Comparison of ENCODE assay signal across 13 mouse cellular contexts in the genomic region with DNA sequence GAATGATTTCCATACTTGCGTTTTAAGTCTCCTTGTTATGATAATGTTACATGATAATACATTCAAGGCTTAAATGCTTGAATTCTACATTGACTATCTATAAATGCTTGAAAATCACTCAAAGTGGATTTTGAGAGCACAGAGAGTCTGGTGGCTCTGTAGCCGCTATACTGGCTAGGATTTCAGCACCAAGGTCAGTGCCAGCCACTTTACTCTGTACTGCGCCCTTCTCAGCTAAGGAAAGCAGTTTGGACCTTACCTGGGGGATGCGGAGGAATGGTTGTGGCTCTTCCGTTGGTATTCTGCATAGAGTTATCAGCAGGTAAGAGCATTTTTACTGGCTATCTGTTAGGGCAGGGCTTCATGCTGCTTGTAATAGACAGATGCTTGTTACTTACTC.
A peak's percentile ranks its signal among the peaks of the same experiment; 100 is the strongest.
DNase-seq lines count a peak whose midpoint lies in the region; ATAC-seq and TF ChIP-seq lines count a peak whose summit lies in the region.
"Had no signal": no experiment of that assay in that cellular context is flagged by ENCODE, and none has a peak within 500 bp of the region (broad histone marks: within the 10 kb centered on the region; RNA-seq: fewer than 3 reads in every experiment).

No protein-coding gene starts in this region.

- TF ChIP-seq EP300 in liver, postnatal 0 days (IDR thresholded peaks at IDR 0.05; ENCODE audit: low read depth): no peak

- WGBS in forebrain, embryonic 11.5 days: 28% methylated on average over 5 of the region's 5 CpGs
- WGBS in forebrain, embryonic 16.5 days: 20% methylated on average over 5 of the region's 5 CpGs
- 21% methylated on average over 5 of the region's 5 CpGs for WGBS in liver, postnatal 0 days (ENCODE audit: insufficient replicate concordance)
- WGBS in liver, embryonic 11.5 days: 27% methylated on average over 5 of the region's 5 CpGs
- 18% methylated on average over 5 of the region's 5 CpGs for WGBS in limb, embryonic 14.5 days

- no peaks in the 10 kb centered on the region for H3K9me3 ChIP-seq in forebrain, embryonic 11.5 days (ENCODE audit: control insufficient read depth, low read length)
- H3K9me3 ChIP-seq in forebrain, embryonic 16.5 days (ENCODE audit: control insufficient read depth, low read length): no peaks in the 10 kb centered on the region
- no peaks in the 10 kb centered on the region for H3K9me3 ChIP-seq in liver, postnatal 0 days (ENCODE audit: low read length)
- H3K9me3 ChIP-seq in liver, embryonic 11.5 days (ENCODE audit: control insufficient read depth, low read length): no peaks in the 10 kb centered on the region
- H3K9me3 ChIP-seq in limb, embryonic 14.5 days (ENCODE audit: control insufficient read depth, low read length): no peaks in the 10 kb centered on the region
- H3K9me3 ChIP-seq: embryonic facial prominence, embryonic 12.5 days had no signal

- H3K4me3 ChIP-seq in forebrain, embryonic 11.5 days (ENCODE audit: low read depth, low read length): no peak overlapping the region
- H3K4me3 ChIP-seq in forebrain, embryonic 16.5 days (replicated peaks; ENCODE audit: low read length): no peak overlapping the region
- no peak overlapping the region for H3K4me3 ChIP-seq in liver, postnatal 0 days (ENCODE audit: low read depth, low read length)
- no peak overlapping the region for H3K4me3 ChIP-seq in liver, embryonic 11.5 days (ENCODE audit: low read depth, low read length)
- H3K4me3 ChIP-seq in limb, embryonic 14.5 days (replicated peaks; ENCODE audit: low read length): no peak overlapping the region
- H3K4me3 ChIP-seq: embryonic facial prominence, embryonic 12.5 days had no signal

- H3K36me3 ChIP-seq in forebrain, embryonic 11.5 days (ENCODE audit: control insufficient read depth, insufficient read depth, low read length): no peaks in the 10 kb centered on the region
- no peaks in the 10 kb centered on the region for H3K36me3 ChIP-seq in forebrain, embryonic 16.5 days (ENCODE audit: control insufficient read depth, insufficient read depth)
- H3K36me3 ChIP-seq in liver, postnatal 0 days (replicated peaks; ENCODE audit: insufficient read depth, low read length): no peaks in the 10 kb centered on the region
- H3K36me3 ChIP-seq in liver, embryonic 11.5 days (ENCODE audit: control insufficient read depth, insufficient read depth, low read length): no peaks in the 10 kb centered on the region
- H3K36me3 ChIP-seq in limb, embryonic 14.5 days (ENCODE audit: control insufficient read depth, insufficient read depth, low read length): no peaks in the 10 kb centered on the region
- H3K36me3 ChIP-seq: embryonic facial prominence, embryonic 12.5 days had no signal

- no peak for TF ChIP-seq CTCF in liver, postnatal 0 days (IDR thresholded peaks at IDR 0.05; ENCODE audit: low read depth)

- no peak for ATAC-seq in forebrain, embryonic 11.5 days (replicated peaks; ENCODE audit: low FRiP score)
- ATAC-seq in forebrain, embryonic 16.5 days: no peak
- no peak for ATAC-seq in liver, postnatal 0 days
- no peak for ATAC-seq in liver, embryonic 11.5 days (replicated peaks; ENCODE audit: low FRiP score)
- ATAC-seq in limb, embryonic 14.5 days (ENCODE audit: low FRiP score, low read depth): no peak
- ATAC-seq: inflammation-experienced regulatory T-cells, adult 6 months had no signal

- peak; percentile 57 for DNase-seq in forebrain, embryonic 11.5 days (ENCODE audit: low spot score)
- peak; percentile 15 for DNase-seq in liver, postnatal 0 days
- DNase-seq in liver, embryonic 11.5 days (ENCODE audit: low spot score): no peak
- DNase-seq in Muller cell, postnatal 12 days (ENCODE audit: inconsistent ontology term): peak; percentile 8
- DNase-seq in limb, embryonic 14.5 days (ENCODE audit: low spot score): peak; percentile 87
- DNase-seq in T-cell, adult 2 months (ENCODE audit: low spot score): no peak
- DNase-seq in left cerebral cortex, adult 18-20 months (ENCODE audit: low spot score in 2 of 2): no peak
- DNase-seq: gastrocnemius, postnatal 25 days; thymus, adult 18-20 months had no signal

- no peak overlapping the region for H3K4me2 ChIP-seq in forebrain, embryonic 11.5 days (ENCODE audit: low read depth, low read length, severe bottlenecking)
- no peak overlapping the region for H3K4me2 ChIP-seq in forebrain, embryonic 16.5 days (ENCODE audit: low read length)
- no peak overlapping the region for H3K4me2 ChIP-seq in liver, postnatal 0 days (ENCODE audit: low read depth, low read length)
- H3K4me2 ChIP-seq in liver, embryonic 11.5 days: no peak overlapping the region
- H3K4me2 ChIP-seq in limb, embryonic 14.5 days (replicated peaks; ENCODE audit: low read depth, low read length, severe bottlenecking): no peak overlapping the region
- H3K4me2 ChIP-seq: embryonic facial prominence, embryonic 12.5 days had no signal

- no peak for TF ChIP-seq POLR2A in limb, embryonic 14.5 days (IDR thresholded peaks at IDR 0.05; ENCODE audit: borderline replicate concordance, extremely low read depth, insufficient read depth, insufficient read length)

- H3K27ac ChIP-seq in forebrain, embryonic 11.5 days (ENCODE audit: low read depth, low read length): no peak overlapping the region
- no peak overlapping the region for H3K27ac ChIP-seq in forebrain, embryonic 16.5 days (ENCODE audit: low read length)
- no peak overlapping the region for H3K27ac ChIP-seq in liver, postnatal 0 days (ENCODE audit: low read depth)
- H3K27ac ChIP-seq in liver, embryonic 11.5 days (ENCODE audit: low read depth, low read length): no peak overlapping the region
- H3K27ac ChIP-seq in limb, embryonic 14.5 days (replicated peaks; ENCODE audit: low read depth, low read length): no peak overlapping the region
- H3K27ac ChIP-seq: embryonic facial prominence, embryonic 12.5 days; macrophage had no signal

- H3K4me1 ChIP-seq in forebrain, embryonic 11.5 days (replicated peaks; ENCODE audit: control insufficient read depth, insufficient read depth, low read length): no peaks in the 10 kb centered on the region
- no peaks in the 10 kb centered on the region for H3K4me1 ChIP-seq in forebrain, embryonic 16.5 days (replicated peaks; ENCODE audit: control insufficient read depth, insufficient read depth, low read length)
- no peaks in the 10 kb centered on the region for H3K4me1 ChIP-seq in liver, postnatal 0 days (ENCODE audit: insufficient read depth)
- no peaks in the 10 kb centered on the region for H3K4me1 ChIP-seq in liver, embryonic 11.5 days (replicated peaks; ENCODE audit: control insufficient read depth, insufficient read depth, low read length)
- H3K4me1 ChIP-seq in limb, embryonic 14.5 days (ENCODE audit: control insufficient read depth, insufficient read depth, low read length): no peaks in the 10 kb centered on the region
- H3K4me1 ChIP-seq: embryonic facial prominence, embryonic 12.5 days had no signal

- H3K27me3 ChIP-seq in forebrain, embryonic 11.5 days (ENCODE audit: control insufficient read depth, insufficient read depth, low read length): no peaks in the 10 kb centered on the region
- H3K27me3 ChIP-seq in forebrain, embryonic 16.5 days (replicated peaks; ENCODE audit: control insufficient read depth, insufficient read depth, low read length): no peaks in the 10 kb centered on the region
- H3K27me3 ChIP-seq in liver, postnatal 0 days (ENCODE audit: insufficient read depth, low read length): no peaks in the 10 kb centered on the region
- H3K27me3 ChIP-seq in liver, embryonic 11.5 days (replicated peaks; ENCODE audit: control insufficient read depth, insufficient read depth, low read length): no peaks in the 10 kb centered on the region
- no peaks in the 10 kb centered on the region for H3K27me3 ChIP-seq in limb, embryonic 14.5 days (ENCODE audit: control insufficient read depth, insufficient read depth, low read length)
- H3K27me3 ChIP-seq: embryonic facial prominence, embryonic 12.5 days had no signal

- H3K9ac ChIP-seq in forebrain, embryonic 11.5 days (ENCODE audit: low read length): no peak overlapping the region
- H3K9ac ChIP-seq in forebrain, embryonic 16.5 days (replicated peaks; ENCODE audit: low read depth, low read length): no peak overlapping the region
- H3K9ac ChIP-seq in liver, postnatal 0 days (replicated peaks): no peak overlapping the region
- H3K9ac ChIP-seq in liver, embryonic 11.5 days (ENCODE audit: low read depth, low read length): no peak overlapping the region
- H3K9ac ChIP-seq in limb, embryonic 14.5 days (ENCODE audit: low read depth, low read length, severe bottlenecking): no peak overlapping the region
- H3K9ac ChIP-seq: embryonic facial prominence, embryonic 12.5 days had no signal

Comparison
In these comparisons a context has a peak if more than half of its experiments do, and no peak if none do; other contexts are left out.
1. DNase-seq: peak in forebrain, embryonic 11.5 days (single experiment), liver, postnatal 0 days (single experiment), Muller cell, postnatal 12 days (single experiment) and limb, embryonic 14.5 days (single experiment); none in liver, embryonic 11.5 days (single experiment), T-cell, adult 2 months (single experiment) and left cerebral cortex, adult 18-20 months (0 of 2).